24 mouse cellular contexts compared by ENCODE assay signal in genomic region chr1:187664261-187664660, GRCm38 (mm10). TPM values are rescaled to one million over a fixed set of nuclear protein-coding genes. Genes with fewer than 3 reads are reported as not detected.
"Had no signal": no experiment of that assay in that cellular context is flagged by ENCODE, and none has a peak within 500 bp of the region (broad histone marks: within the 10 kb centered on the region; RNA-seq: fewer than 3 reads in every experiment).

No protein-coding gene starts in this region.

- DNase-seq: gastrocnemius, adult 2 months; gastrocnemius, postnatal 10 days; gastrocnemius, postnatal 25 days; heart, adult 2 months; heart, postnatal 14 days; heart, postnatal 4 days; liver; liver, embryonic 13.5 days had no signal

- H3K4me3 ChIP-seq: heart, adult 2 months; heart, embryonic 13.5 days; heart, embryonic 15.5 days; hindbrain, embryonic 10.5 days; hindbrain, embryonic 12.5 days; intestine, embryonic 15.5 days; layer of hippocampus, adult 2 months; left cerebral cortex, adult 2 months; limb, embryonic 10.5 days; limb, embryonic 12.5 days; liver, embryonic 13.5 days had no signal

- H3K36me3 ChIP-seq: heart, embryonic 13.5 days; heart, embryonic 15.5 days; hindbrain, embryonic 10.5 days; hindbrain, embryonic 12.5 days; intestine, embryonic 15.5 days; limb, embryonic 10.5 days; limb, embryonic 12.5 days; liver, embryonic 13.5 days had no signal

- H3K4me2 ChIP-seq: heart, embryonic 11.5 days; heart, embryonic 13.5 days; hindbrain, embryonic 12.5 days; hindbrain, embryonic 14.5 days; intestine, embryonic 15.5 days; limb, embryonic 12.5 days; liver, embryonic 11.5 days; liver, embryonic 13.5 days had no signal

- H3K27ac ChIP-seq: heart, adult 2 months; heart, embryonic 13.5 days; heart, embryonic 15.5 days; hindbrain, embryonic 10.5 days; hindbrain, embryonic 12.5 days; hindbrain, embryonic 14.5 days; intestine, embryonic 15.5 days; layer of hippocampus, adult 2 months; left cerebral cortex, adult 2 months; limb, embryonic 10.5 days; limb, embryonic 12.5 days; liver, embryonic 13.5 days had no signal

- H3K9ac ChIP-seq: heart, embryonic 13.5 days; heart, embryonic 15.5 days; hindbrain, embryonic 12.5 days; hindbrain, embryonic 14.5 days; intestine, embryonic 15.5 days; limb, embryonic 12.5 days; liver, embryonic 13.5 days had no signal

- H3K9me3 ChIP-seq: heart, embryonic 13.5 days; heart, embryonic 15.5 days; hindbrain, embryonic 10.5 days; hindbrain, embryonic 12.5 days; intestine, embryonic 15.5 days; limb, embryonic 10.5 days; limb, embryonic 12.5 days; liver, embryonic 13.5 days had no signal

- H3K4me1 ChIP-seq: liver, embryonic 13.5 days had no signal

- ATAC-seq: forebrain, embryonic 16.5 days; hindbrain, embryonic 16.5 days; inflammation-experienced regulatory T-cells, adult 6 months; intestine, embryonic 15.5 days; intestine, postnatal 0 days had no signal

- H3K27me3 ChIP-seq: heart, embryonic 13.5 days; heart, embryonic 15.5 days; hindbrain, embryonic 12.5 days; intestine, embryonic 15.5 days; limb, embryonic 12.5 days; liver, embryonic 13.5 days had no signal

RNA-seq across cellular contexts. Expression of gene Esrrg, which starts 55.7 kb away (rescaled TPM):
- polyA plus RNA-seq: inflammation-experienced regulatory T-cells, adult 6 months had no signal
